Mouse (Mus musculus): ENCODE measurements around the gene Pla2g4b. TPM values are rescaled to one million over a fixed set of nuclear protein-coding genes. Genes with fewer than 3 reads are reported as not detected.
A peak's percentile ranks its signal among the peaks of the same experiment; 100 is the strongest.

Gene Pla2g4b
- total RNA-seq (2014; fragmentation: Nextera tagmentation) (8.0 and 10.7 TPM in 2 replicates), total RNA-seq (2017) (1.5 and 4.7 TPM in 2 replicates)

GRCm38 (mm10) chr2:120032726-120033467 is at the start of gene Pla2g4b:
Pla2g4b (plus strand) TSS chr2:120033417.
- no peak for ATAC-seq (replicated peaks; ENCODE audit: low FRiP score, low TSS enrichment, poor library complexity, severe bottlenecking)

GRCm38 (mm10) chr2:119985871-119986270 is 47.3 kb upstream of the Pla2g4b start:
- no peak for ATAC-seq (replicated peaks; ENCODE audit: low FRiP score, low TSS enrichment, poor library complexity, severe bottlenecking)

- ATAC-seq (replicated peaks; ENCODE audit: low FRiP score, low TSS enrichment, poor library complexity, severe bottlenecking): 0 out of 2 replicates have a peak, but pooled peaks have one; percentile 22
Measured at GRCm38 (mm10) chr2:119986369-119986768, 46.8 kb upstream of the Pla2g4b start.

GRCm38 (mm10) chr2:119987441-119987840 is 45.8 kb upstream of the Pla2g4b start:
- ATAC-seq (replicated peaks; ENCODE audit: low FRiP score, low TSS enrichment, poor library complexity, severe bottlenecking): no peak

- ATAC-seq (replicated peaks; ENCODE audit: low FRiP score, low TSS enrichment, poor library complexity, severe bottlenecking): peak; percentile 38; the same call in 1 of the 2 replicates
Measured at GRCm38 (mm10) chr2:119988952-119989351, 44.3 kb upstream of the Pla2g4b start.

GRCm38 (mm10) chr2:119990881-119991280 is 42.3 kb upstream of the Pla2g4b start:
- ATAC-seq (replicated peaks; ENCODE audit: low FRiP score, low TSS enrichment, poor library complexity, severe bottlenecking): no peak

- ATAC-seq (replicated peaks; ENCODE audit: low FRiP score, low TSS enrichment, poor library complexity, severe bottlenecking): no peak
Measured at GRCm38 (mm10) chr2:119992349-119992748, 40.9 kb upstream of the Pla2g4b start.

- ATAC-seq (replicated peaks; ENCODE audit: low FRiP score, low TSS enrichment, poor library complexity, severe bottlenecking): no peak
Measured at GRCm38 (mm10) chr2:119993515-119993914, 39.7 kb upstream of the Pla2g4b start.

- ATAC-seq (replicated peaks; ENCODE audit: low FRiP score, low TSS enrichment, poor library complexity, severe bottlenecking): no peak
Measured at GRCm38 (mm10) chr2:119994839-119995238, 38.4 kb upstream of the Pla2g4b start.

GRCm38 (mm10) chr2:119995391-119996281 is 37.6 kb upstream of the Pla2g4b start:
- peak; percentile 59 for ATAC-seq (replicated peaks; ENCODE audit: low FRiP score, low TSS enrichment, poor library complexity, severe bottlenecking)

- ATAC-seq (replicated peaks; ENCODE audit: low FRiP score, low TSS enrichment, poor library complexity, severe bottlenecking): no peak
Measured at GRCm38 (mm10) chr2:119997354-119997753, 35.9 kb upstream of the Pla2g4b start.

GRCm38 (mm10) chr2:119999731-120000130 is 33.5 kb upstream of the Pla2g4b start:
- no peak for ATAC-seq (replicated peaks; ENCODE audit: low FRiP score, low TSS enrichment, poor library complexity, severe bottlenecking)

- ATAC-seq (replicated peaks; ENCODE audit: low FRiP score, low TSS enrichment, poor library complexity, severe bottlenecking): 0 out of 2 replicates have a peak, but pooled peaks have one; percentile 38
Measured at GRCm38 (mm10) chr2:120000882-120001584, 32.2 kb upstream of the Pla2g4b start.

GRCm38 (mm10) chr2:120001956-120002355 is 31.3 kb upstream of the Pla2g4b start:
- ATAC-seq (replicated peaks; ENCODE audit: low FRiP score, low TSS enrichment, poor library complexity, severe bottlenecking): no peak

- ATAC-seq (replicated peaks; ENCODE audit: low FRiP score, low TSS enrichment, poor library complexity, severe bottlenecking): no peak
Measured at GRCm38 (mm10) chr2:120003970-120004369, 29.2 kb upstream of the Pla2g4b start.

GRCm38 (mm10) chr2:120006696-120007095 is 26.5 kb upstream of the Pla2g4b start:
- ATAC-seq (replicated peaks; ENCODE audit: low FRiP score, low TSS enrichment, poor library complexity, severe bottlenecking): no peak

GRCm38 (mm10) chr2:120007680-120008210 is 25.5 kb upstream of the Pla2g4b start:
- no peak for ATAC-seq (replicated peaks; ENCODE audit: low FRiP score, low TSS enrichment, poor library complexity, severe bottlenecking)

- no peak for ATAC-seq (replicated peaks; ENCODE audit: low FRiP score, low TSS enrichment, poor library complexity, severe bottlenecking)
Measured at GRCm38 (mm10) chr2:120008672-120009071, 24.5 kb upstream of the Pla2g4b start.

- peak; percentile 62; the same call in 1 of the 2 replicates for ATAC-seq (replicated peaks; ENCODE audit: low FRiP score, low TSS enrichment, poor library complexity, severe bottlenecking)
Measured at GRCm38 (mm10) chr2:120011462-120012200, 21.6 kb upstream of the Pla2g4b start.
